ENCODE assay signal across 8 mouse cellular contexts in genomic region chr11:100850038-100850777, GRCm38 (mm10). TPM values are rescaled to one million over a fixed set of nuclear protein-coding genes. Genes with fewer than 3 reads are reported as not detected.
DNase-seq lines count a peak whose midpoint lies in the region; ATAC-seq and TF ChIP-seq lines count a peak whose summit lies in the region.

Gene Stat5b (minus strand): TSS chr11:100850724.

- peak within 1 kb of the TSS; percentile 87 for H3K4me2 ChIP-seq in forebrain, embryonic 15.5 days (replicated peaks)
- H3K4me2 ChIP-seq in neural tube, embryonic 15.5 days: peak within 1 kb of the TSS; percentile 82

- peak within 1 kb of the TSS; percentile 89 for H3K4me3 ChIP-seq in G1E (ENCODE audit: low read depth, low read length)
- peak within 1 kb of the TSS; percentile 60 for H3K4me3 ChIP-seq in forebrain, embryonic 15.5 days
- peak within 1 kb of the TSS; percentile 95 for H3K4me3 ChIP-seq in lung, adult 2 months (replicated peaks; ENCODE audit: extremely low read depth, low read depth, low read length)
- peak within 1 kb of the TSS; percentile 90 for H3K4me3 ChIP-seq in neural tube, embryonic 15.5 days (replicated peaks)

- H3K36me3 ChIP-seq in G1E (replicated peaks): peaks cover 10% of the 10 kb centered on the region
- no peaks in the 10 kb centered on the region for H3K36me3 ChIP-seq in forebrain, embryonic 15.5 days
- no peaks in the 10 kb centered on the region for H3K36me3 ChIP-seq in neural tube, embryonic 15.5 days

- WGBS in forebrain, embryonic 15.5 days: under 1% methylated on average over 89 of the region's 104 CpGs
- WGBS in lung, adult 2 months: 1% methylated on average over 97 of the region's 104 CpGs
- under 1% methylated on average over 86 of the region's 104 CpGs for WGBS in neural tube, embryonic 15.5 days

- H3K27me3 ChIP-seq in G1E (ENCODE audit: insufficient read depth, low read length): peaks cover 32% of the 10 kb centered on the region
- H3K27me3 ChIP-seq in forebrain, embryonic 15.5 days: peaks cover 23% of the 10 kb centered on the region
- peaks cover 6% of the 10 kb centered on the region; the same call in 1 of the 2 replicates for H3K27me3 ChIP-seq in neural tube, embryonic 15.5 days (replicated peaks)

- intact Hi-C loops in heart, postnatal 14 days (cut with DNase I): no loop called here

- H3K4me1 ChIP-seq in G1E (ENCODE audit: insufficient read depth, low read depth, low read length): peaks cover 64% of the 10 kb centered on the region
- peaks cover 26% of the 10 kb centered on the region for H3K4me1 ChIP-seq in forebrain, embryonic 15.5 days
- peaks cover 7% of the 10 kb centered on the region for H3K4me1 ChIP-seq in lung, adult 2 months (ENCODE audit: control insufficient read depth, insufficient read depth, low read length)
- peaks cover 28% of the 10 kb centered on the region for H3K4me1 ChIP-seq in neural tube, embryonic 15.5 days

- no peak for TF ChIP-seq CTCF in G1E (IDR thresholded peaks at IDR 0.05; ENCODE audit: low read depth, low read length)
- TF ChIP-seq CTCF in lung, adult 2 months (IDR thresholded peaks at IDR 0.05; ENCODE audit: insufficient read depth, low read length): no peak

- no peaks in the 10 kb centered on the region for H3K9me3 ChIP-seq in G1E (replicated peaks)
- no peaks in the 10 kb centered on the region for H3K9me3 ChIP-seq in forebrain, embryonic 15.5 days
- no peaks in the 10 kb centered on the region for H3K9me3 ChIP-seq in neural tube, embryonic 15.5 days (replicated peaks)

- peak within 1 kb of the TSS; percentile 72 for H3K27ac ChIP-seq in forebrain, embryonic 15.5 days (replicated peaks)
- H3K27ac ChIP-seq in neural tube, embryonic 15.5 days (replicated peaks): peak within 1 kb of the TSS; percentile 88

- peak within 1 kb of the TSS; percentile 79 for H3K9ac ChIP-seq in forebrain, embryonic 15.5 days (replicated peaks)
- H3K9ac ChIP-seq in neural tube, embryonic 15.5 days (replicated peaks): peak within 1 kb of the TSS; percentile 93

- peak; percentile 79 for DNase-seq in G1E (ENCODE audit: low spot score)
- DNase-seq in cerebellum, adult 11-12 months: peak; percentile 76
- peak; percentile 85 to 89 for DNase-seq in heart, postnatal 14 days
- DNase-seq in layer of hippocampus, adult 18-20 months (ENCODE audit: low spot score in 2 of 2): peak in 1 of 2 experiments; percentile 37
- peak; percentile 80 for DNase-seq in lung, adult 2 months
- peak; percentile 96 for DNase-seq in thymus, postnatal 0 days (ENCODE audit: low spot score)

- TF ChIP-seq POLR2A in lung, adult 2 months (IDR thresholded peaks at IDR 0.05; ENCODE audit: borderline replicate concordance, extremely low read depth, low read depth, low read length): peak; percentile 61; the same call in 1 of the 2 replicates

- no peak for ATAC-seq in G1E (ENCODE audit: extremely low read depth, insufficient number of reproducible peaks, low FRiP score, poor library complexity, severe bottlenecking)
- peak; percentile 85 for ATAC-seq in forebrain, embryonic 15.5 days (replicated peaks)
- peak; percentile 87 for ATAC-seq in neural tube, embryonic 15.5 days (ENCODE audit: low FRiP score)

RNA-seq across cellular contexts. Expression of gene Stat5b, which starts in this region (rescaled TPM):
- total RNA-seq in G1E (2014; fragmentation: Nextera tagmentation): 91.4 and 93.0 TPM in 2 replicates
- total RNA-seq in G1E (2017): 52.2 and 55.9 TPM in 2 replicates
- polyA plus RNA-seq in G1E (2012): 65.8 and 73.5 TPM in 2 replicates
- 11.4 and 13.3 TPM in 2 replicates for polyA plus RNA-seq in forebrain, embryonic 15.5 days (2015; fragmentation: Nextera tagmentation; extraction: Ambion mirVana)
- 10 to 100 TPM; 62.4 to 66.5 TPM for total RNA-seq in heart, postnatal 14 days (2021)
- 10 to 100 TPM; 12.1 to 16.2 TPM for total RNA-seq in layer of hippocampus, adult 18-20 months (2021)
- 38.8 and 44.7 TPM in 2 replicates for polyA plus RNA-seq in lung, adult 2 months (2012; rRNA removed)
- 18.5 and 25.5 TPM in 2 replicates for polyA plus RNA-seq in neural tube, embryonic 15.5 days (2015; fragmentation: Nextera tagmentation; extraction: Ambion mirVana)
- 99.6 and 105 TPM in 2 replicates for polyA plus RNA-seq in thymus, postnatal 0 days (2015; fragmentation: Nextera tagmentation; extraction: Ambion mirVana)
